Mouse (Mus musculus) 3T3-L1 (cell line): ENCODE measurements around the gene Cnot6.

Experiments used
- DNase-seq: peaks from one replicate; pipeline ENCODE4 v3.0.0-alpha.2; 2015; ENCODE audit warnings: low read depth, low spot score

Cnot6 gene

GRCm38 (mm10) chr11:49713336-49714334 lies 1.1 kb upstream of the Cnot6 start:
- DNase-seq, result peak; percentile 36

GRCm38 (mm10) chr11:49711981-49712554 lies 455 bp downstream of the Cnot6 start:
- DNase-seq, result no peak

GRCm38 (mm10) chr11:49710664-49711063 lies 1.9 kb downstream of the Cnot6 start:
- no peak for DNase-seq

- DNase-seq, result no peak
Measured at GRCm38 (mm10) chr11:49707834-49708233, 4.7 kb downstream of the Cnot6 start.

- no peak for DNase-seq
Measured at GRCm38 (mm10) chr11:49704804-49705203, 7.7 kb downstream of the Cnot6 start.

- no peak for DNase-seq
Measured at GRCm38 (mm10) chr11:49702014-49702413, 10.5 kb downstream of the Cnot6 start.

- DNase-seq, result no peak
Measured at GRCm38 (mm10) chr11:49699079-49699478, 13.4 kb downstream of the Cnot6 start.

GRCm38 (mm10) chr11:49697779-49698178 lies 14.7 kb downstream of the Cnot6 start:
- DNase-seq, result no peak

- no peak for DNase-seq
Measured at GRCm38 (mm10) chr11:49696472-49696871, 16.1 kb downstream of the Cnot6 start.

GRCm38 (mm10) chr11:49695695-49696094 lies 16.8 kb downstream of the Cnot6 start:
- DNase-seq, result no peak

- DNase-seq, result peak; percentile 36
Measured at GRCm38 (mm10) chr11:49695013-49695412, 17.5 kb downstream of the Cnot6 start.

GRCm38 (mm10) chr11:49684237-49684973 lies 28.1 kb downstream of the Cnot6 start:
- DNase-seq, result no peak

GRCm38 (mm10) chr11:49673433-49673832 lies 39.1 kb downstream of the Cnot6 start:
- DNase-seq, result no peak

- no peak for DNase-seq
Measured at GRCm38 (mm10) chr11:49665462-49665861, 47.1 kb downstream of the Cnot6 start.

GRCm38 (mm10) chr11:49664262-49665140 lies 48.0 kb downstream of the Cnot6 start:
- DNase-seq, result no peak

GRCm38 (mm10) chr11:49663310-49663709 lies 49.2 kb downstream of the Cnot6 start, which contains the start of gene Scgb3a1:
Scgb3a1 (plus strand) TSS chr11:49663610.
- no peak for DNase-seq

GRCm38 (mm10) chr11:49662292-49662780 lies 50.2 kb downstream of the Cnot6 start:
- no peak for DNase-seq

- DNase-seq, result no peak
Measured at GRCm38 (mm10) chr11:49659470-49659799, 53.1 kb downstream of the Cnot6 start.

- peak; percentile 10 for DNase-seq
Measured at GRCm38 (mm10) chr11:49658791-49659469, 53.6 kb downstream of the Cnot6 start.

GRCm38 (mm10) chr11:49658065-49658464 lies 54.5 kb downstream of the Cnot6 start:
- DNase-seq, result no peak
